Mouse (Mus musculus) yolk sac, embryonic 10.5 days (tissue): Measurements from ENCODE around the gene Lrrc15.
A peak's percentile ranks its signal among the peaks of the same experiment; 100 is the strongest.

Source experiments
- DNase-seq: peaks from one replicate; pipeline ENCODE4 v3.0.0-alpha.2; 2017; ENCODE audit warnings: low spot score

Gene Lrrc15

GRCm38 (mm10) chr16:30275558-30276340, 7.3 kb downstream of the Lrrc15 start:
- no peak for DNase-seq

- no peak for DNase-seq
Measured at GRCm38 (mm10) chr16:30273065-30273464, 10.0 kb downstream of the Lrrc15 start.

DNA sequence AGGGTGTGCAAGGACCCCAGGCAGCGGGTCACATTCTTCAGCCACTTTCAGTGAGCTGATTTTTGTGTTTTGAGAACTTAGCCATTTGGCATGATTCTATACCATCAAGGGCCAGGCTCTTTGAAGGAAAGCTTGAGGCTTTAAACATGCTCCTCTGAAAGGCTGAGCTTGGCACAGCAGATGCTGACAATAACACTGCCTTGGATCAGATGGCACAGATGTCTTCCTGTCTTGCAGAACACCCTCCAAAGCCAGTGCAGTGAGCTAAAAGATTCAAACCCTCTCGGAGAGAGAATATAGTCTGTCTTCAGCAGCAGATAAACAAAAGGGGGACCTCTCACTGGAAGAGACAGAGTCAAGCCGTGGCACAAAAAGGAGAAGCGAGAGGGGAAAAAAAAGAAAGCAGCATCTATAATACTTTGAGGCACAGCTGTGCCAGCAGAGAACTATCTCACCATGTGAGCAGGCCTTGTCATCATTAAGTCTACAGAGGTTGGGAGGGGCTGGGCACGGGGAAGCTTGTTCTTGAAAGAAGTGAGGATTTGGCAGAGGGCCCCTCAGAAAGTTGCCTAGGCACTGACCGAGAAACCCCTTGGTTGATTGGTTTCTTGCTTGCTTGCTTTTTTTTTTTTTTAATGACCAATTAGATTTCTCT, 11.0 kb downstream of the Lrrc15 start:
- no peak for DNase-seq

GRCm38 (mm10) chr16:30271223-30271761, 11.8 kb downstream of the Lrrc15 start:
- DNase-seq, result no peak

GRCm38 (mm10) chr16:30267359-30267758, 15.7 kb downstream of the Lrrc15 start, which contains the start of gene Cpn2:
Gene Cpn2 (minus strand): TSS chr16:30267499.
- peak; percentile 56 for DNase-seq

GRCm38 (mm10) chr16:30266561-30266960, 16.5 kb downstream of the Lrrc15 start:
- DNase-seq, result no peak

DNA sequence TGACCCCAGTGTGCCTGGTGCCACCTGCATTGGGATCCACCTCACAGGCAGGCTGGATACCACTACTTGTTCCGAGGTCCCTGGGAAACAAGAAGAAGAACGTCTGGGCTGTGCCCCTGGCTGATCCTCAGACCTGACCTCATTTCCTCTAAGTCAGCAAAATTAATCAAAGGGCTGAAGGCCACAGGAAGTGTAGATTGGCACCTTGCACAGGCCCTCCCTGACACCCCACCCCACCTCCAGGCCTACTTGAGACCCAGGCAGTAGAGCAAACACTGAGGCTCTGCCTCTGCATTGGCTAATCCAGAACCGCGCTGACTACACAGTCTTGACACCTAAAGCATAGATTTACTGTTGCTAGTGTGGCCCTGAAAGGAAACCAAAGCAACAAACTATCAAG, 17.4 kb downstream of the Lrrc15 start:
- no peak for DNase-seq

- no peak for DNase-seq
Measured at GRCm38 (mm10) chr16:30263156-30263555, 19.9 kb downstream of the Lrrc15 start.

- DNase-seq, result peak; percentile 64
Measured at GRCm38 (mm10) chr16:30262664-30263063, 20.4 kb downstream of the Lrrc15 start.

- DNase-seq, result no peak
Measured at GRCm38 (mm10) chr16:30262157-30262556, 20.9 kb downstream of the Lrrc15 start.

DNA sequence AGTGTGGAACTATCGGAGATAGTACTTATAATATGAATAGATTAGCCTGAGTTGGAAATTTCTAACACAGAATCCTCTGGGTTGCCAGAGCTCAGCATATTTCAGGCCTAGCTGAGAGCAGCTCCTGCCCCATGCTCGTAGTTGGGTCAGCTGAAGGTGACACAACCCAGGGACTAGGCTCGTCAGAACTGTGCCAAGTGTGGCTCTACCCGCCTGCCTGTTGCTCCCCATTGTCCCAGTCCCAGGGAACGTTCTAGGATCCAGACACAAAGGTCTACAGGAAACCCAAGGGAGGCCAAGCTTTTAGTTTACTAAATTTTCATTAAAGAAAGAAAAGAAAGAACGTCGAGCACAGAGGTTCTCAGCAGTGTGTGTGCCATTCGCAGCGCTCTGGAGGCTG, 21.7 kb downstream of the Lrrc15 start:
- no peak for DNase-seq

DNA sequence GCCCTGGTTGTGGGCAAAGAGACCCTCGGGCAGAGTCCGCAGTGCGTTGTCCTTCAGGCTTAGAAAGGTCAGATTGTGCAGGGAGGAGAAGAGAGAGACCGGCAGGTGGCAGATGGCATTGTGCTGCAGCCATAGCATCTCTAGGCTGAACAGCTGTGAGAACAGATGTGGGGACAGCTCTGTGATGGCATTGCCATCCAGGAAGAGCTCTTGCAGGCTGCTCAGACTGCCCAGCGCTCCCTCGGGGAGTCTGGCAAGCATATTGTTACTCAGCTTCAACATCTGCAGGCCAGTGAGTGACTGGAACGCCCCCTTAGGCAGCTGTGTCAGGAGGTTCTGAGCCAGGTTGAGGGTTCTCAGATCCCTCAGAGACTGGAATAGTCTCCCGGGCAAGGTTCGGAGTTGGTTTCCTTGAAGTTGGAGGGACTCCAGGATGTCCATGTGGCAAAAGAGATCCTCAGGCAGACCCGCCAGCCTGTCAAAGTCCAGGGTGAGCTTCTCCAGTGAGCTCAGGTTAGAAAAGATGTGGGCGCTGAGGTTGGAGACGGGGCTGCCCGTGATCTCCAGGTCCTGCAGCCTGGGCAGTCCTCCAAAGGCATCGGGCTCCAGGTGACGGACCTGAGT, 22.9 kb downstream of the Lrrc15 start:
- no peak for DNase-seq

- DNase-seq, result no peak
Measured at GRCm38 (mm10) chr16:30259444-30259843, 23.6 kb downstream of the Lrrc15 start.

GRCm38 (mm10) chr16:30258441-30258840, 24.6 kb downstream of the Lrrc15 start:
- DNase-seq, result no peak

DNA sequence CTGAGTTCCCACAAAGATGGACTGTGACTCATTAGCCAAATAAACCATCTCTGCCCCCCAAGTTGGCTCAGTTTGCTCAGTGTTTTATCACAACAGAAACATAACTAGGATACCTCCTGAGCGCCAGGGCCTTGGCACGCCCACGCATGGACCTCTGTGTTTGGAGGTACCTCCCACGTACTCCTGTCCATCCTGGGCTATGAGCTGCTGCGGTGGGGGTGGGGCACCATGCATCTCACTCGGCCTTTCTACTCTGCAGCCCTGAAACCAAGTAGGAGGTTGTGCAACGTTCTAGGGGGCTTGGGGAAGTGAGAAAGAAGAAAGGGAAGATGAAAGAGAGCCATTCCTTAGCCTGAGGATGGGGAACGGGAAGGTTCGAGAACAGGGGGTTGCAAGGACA, 25.3 kb downstream of the Lrrc15 start:
- DNase-seq, result no peak

DNA sequence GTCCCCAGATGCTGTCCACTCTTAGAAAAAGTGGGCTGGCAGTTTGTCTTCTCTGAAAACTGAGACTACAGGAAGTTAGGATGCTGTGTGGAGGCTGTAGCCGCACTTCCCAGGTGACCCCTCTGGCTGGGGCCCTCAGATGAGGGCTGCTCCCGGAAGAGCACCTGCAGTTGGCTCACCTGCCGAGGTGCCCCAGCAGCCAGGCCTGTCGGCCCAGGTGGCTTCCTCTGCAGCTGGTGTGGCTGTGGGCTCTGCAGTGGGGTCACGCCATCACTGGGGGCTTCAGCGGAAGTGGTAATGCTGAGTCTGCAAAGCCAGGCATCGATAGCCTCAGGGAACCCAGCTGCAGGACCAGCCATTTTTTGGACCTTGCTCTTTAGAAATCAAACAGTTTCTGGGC, 28.0 kb downstream of the Lrrc15 start:
- DNase-seq, result no peak

DNA sequence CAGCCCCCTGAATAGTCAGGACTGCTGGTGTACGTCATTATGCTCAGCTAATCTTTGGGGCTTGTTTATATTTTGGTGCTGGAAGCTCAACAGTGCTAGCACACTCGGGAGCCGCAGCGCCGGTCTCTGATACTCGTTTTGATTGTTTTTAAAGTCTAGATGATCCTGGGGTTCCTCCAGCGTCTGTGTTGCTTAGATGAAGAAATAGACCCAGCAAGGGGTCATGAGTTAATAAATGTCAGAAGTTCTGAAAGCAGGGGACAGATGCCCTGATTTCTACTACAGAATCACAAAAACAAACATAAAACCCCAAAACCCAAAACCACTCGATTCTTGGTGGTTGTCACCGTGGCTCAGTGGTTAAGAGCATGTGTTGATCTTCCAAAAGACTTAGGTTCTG, 29.2 kb downstream of the Lrrc15 start:
- DNase-seq, result no peak

DNA sequence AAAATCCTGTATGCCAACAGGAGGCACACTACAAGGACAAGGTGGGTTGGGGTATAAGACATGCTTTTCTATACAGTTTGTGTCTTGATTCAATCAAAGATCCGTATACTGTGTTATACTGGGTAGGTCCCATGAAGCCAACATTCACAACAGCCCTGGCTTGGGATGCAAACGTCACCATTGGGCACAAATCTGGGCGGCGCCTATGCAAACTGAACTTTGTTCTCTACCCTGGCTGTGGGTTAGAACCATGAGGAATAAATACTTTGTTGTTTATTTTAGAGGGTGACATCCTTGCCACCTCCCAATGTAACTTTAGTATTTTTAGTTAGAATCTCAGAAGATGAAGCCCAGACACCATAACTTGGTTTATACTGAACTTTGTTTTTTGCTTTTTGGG, 29.7 kb downstream of the Lrrc15 start:
- DNase-seq, result no peak

GRCm38 (mm10) chr16:30252003-30252418, 31.0 kb downstream of the Lrrc15 start:
- DNase-seq, result peak; percentile 76

DNA sequence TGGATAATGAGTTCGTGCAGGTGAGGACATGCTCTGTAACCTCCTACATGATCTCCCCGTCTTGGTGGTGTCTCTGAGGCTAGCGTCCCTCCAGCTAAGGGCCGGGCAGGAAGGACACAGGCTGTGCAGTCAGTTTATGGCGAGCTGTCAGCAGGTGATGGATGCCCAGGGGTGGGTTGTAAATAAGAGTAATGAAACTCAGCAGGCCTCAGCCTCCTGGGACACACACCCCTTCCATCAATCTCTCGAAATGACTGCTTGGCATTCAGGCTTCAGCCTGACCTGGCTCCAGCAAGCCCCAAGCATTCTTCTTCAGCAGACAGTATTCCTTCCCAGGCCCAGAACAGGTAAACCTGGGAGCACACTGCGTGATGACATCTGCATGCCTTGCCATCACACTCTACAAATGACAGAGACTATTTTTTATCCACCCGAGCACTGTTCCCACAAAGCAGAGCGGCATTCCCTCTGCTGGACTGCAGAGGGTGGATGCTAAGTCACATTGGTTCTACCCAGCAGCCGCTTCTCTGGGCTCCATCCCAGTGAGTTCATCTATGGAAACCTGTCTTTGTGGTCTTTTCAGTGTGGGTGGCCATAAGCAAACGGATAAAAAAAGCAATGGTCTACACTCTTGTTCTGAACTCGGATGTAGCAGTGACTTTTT, 38.9 kb downstream of the Lrrc15 start:
- DNase-seq, result peak; percentile 56

DNA sequence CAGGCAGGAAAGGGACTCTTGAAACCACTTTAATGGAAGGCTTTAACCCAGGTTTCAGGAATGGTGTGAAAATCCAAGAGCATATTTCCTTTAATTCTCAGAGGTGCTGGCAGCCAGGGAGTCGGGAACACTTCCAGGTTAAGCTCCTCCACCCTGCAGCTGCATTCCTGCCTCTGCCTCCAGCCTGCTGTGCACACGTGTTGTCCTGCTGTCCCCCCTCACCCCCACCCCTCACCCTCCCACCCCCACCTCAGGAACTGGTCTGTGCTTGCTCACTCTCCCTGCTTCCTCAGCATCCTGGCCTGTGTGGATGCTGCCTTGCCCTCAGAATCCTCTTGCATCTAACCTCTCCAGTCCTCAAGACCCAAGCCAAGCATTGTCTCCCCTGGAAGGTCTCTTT, 41.4 kb downstream of the Lrrc15 start:
- DNase-seq, result no peak

DNA sequence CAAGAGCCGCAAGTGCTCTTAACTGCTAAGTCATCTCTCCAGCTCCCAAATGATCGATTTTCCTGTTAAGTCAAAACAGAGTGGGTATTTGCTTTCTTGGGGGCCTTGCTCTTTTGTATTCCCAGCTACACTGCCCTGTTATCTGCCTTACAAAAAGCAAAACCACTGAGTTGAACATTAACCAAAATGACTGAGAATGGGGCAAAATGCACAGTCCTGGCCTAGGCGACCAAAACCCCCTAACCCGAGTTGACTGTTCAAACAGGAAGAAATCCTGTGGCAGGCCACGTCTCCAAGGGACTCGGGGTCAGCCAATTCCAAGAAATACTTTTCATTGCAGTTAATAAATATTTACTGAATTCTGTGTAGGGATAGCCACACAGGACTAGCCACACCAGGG, 44.3 kb downstream of the Lrrc15 start:
- peak; percentile 87 for DNase-seq
